Mouse (Mus musculus): ENCODE data around the gene Tmem202. TPM values are rescaled to one million over a fixed set of nuclear protein-coding genes. Genes with fewer than 3 reads are reported as not detected.

Gene Tmem202
- polyA plus RNA-seq (2012; rRNA removed), result 0.07 TPM in 1 of 2 replicates, not detected in the other

GRCm38 (mm10) chr9:59539441-59540137, at the start of gene Tmem202, which contains the start of gene Hexa:
Gene Tmem202 (minus strand): TSS chr9:59539847.
Gene Hexa (plus strand): TSS chr9:59539540.

GRCm38 (mm10) chr9:59577844-59578504, 38.3 kb upstream of the Tmem202 start, which contains the start of gene Celf6:
Gene Celf6 (plus strand): TSS chr9:59577917.

DNA sequence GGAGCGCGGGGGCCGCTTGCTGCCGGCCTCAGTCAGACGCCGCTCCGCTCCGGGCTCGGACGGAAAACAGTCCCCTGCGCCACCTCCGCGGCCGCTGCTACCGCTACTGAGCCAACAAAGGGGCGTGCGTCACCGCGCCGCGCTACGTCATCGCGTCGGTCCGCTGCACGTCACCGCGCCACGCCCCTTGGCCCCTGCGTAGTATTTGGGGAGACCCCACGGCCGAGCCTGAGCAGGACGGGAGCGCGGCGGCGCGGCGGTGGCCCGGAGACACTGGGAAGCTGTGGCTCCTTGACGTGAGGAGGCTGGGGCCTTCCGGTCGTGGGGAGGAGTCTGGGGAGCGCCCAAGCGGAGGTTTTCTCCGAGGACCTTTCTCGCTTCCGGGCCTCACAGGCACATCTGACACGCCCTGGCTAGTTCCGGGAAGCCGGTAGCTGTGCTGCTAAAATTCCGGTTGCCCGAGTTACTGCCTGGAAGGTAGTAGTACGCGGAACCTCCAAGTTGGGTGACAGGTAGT, 53.0 kb downstream of the Tmem202 start, which contains the start of gene Arih1:
Gene Arih1, minus strand, starts transcription at position 70 of the 517 bp plus-strand sequence.

Other genes starting within 250 kb of the Tmem202 start
- 26.7 and 33.1 TPM in 2 replicates for gene Adpgk, start 248.3 kb downstream of the Tmem202 start, polyA plus RNA-seq (2012; rRNA removed)
- gene Bbs4, start 186.3 kb downstream of the Tmem202 start, polyA plus RNA-seq (2012; rRNA removed), result 11.6 and 16.9 TPM in 2 replicates
- 72.2 and 125 TPM in 2 replicates for gene Arih1, start 53.2 kb downstream of the Tmem202 start, polyA plus RNA-seq (2012; rRNA removed)
- gene Hexa, start 307 bp downstream of the Tmem202 start, polyA plus RNA-seq (2012; rRNA removed), result 24.9 and 35.8 TPM in 2 replicates
- 4.0 and 5.4 TPM in 2 replicates for gene Celf6, start 38.1 kb upstream of the Tmem202 start, polyA plus RNA-seq (2012; rRNA removed)
- gene Parp6, start 77.4 kb upstream of the Tmem202 start, polyA plus RNA-seq (2012; rRNA removed), result 67.3 and 90.3 TPM in 2 replicates
- 1,514 and 2,121 TPM in 2 replicates for gene Pkm, start 116.5 kb upstream of the Tmem202 start, polyA plus RNA-seq (2012; rRNA removed)
- gene Gramd2, start 140.3 kb upstream of the Tmem202 start, polyA plus RNA-seq (2012; rRNA removed), result 0.32 and 0.76 TPM in 2 replicates
- gene Senp8, start 210.9 kb upstream of the Tmem202 start, polyA plus RNA-seq (2012; rRNA removed), result 8.0 and 11.1 TPM in 2 replicates
- gene Myo9a, start 211.0 kb upstream of the Tmem202 start, polyA plus RNA-seq (2012; rRNA removed), result 11.6 and 18.1 TPM in 2 replicates